Mouse (Mus musculus) hindbrain, embryonic 16.5 days (tissue): ENCODE results near the gene Babam2. TPM values are rescaled to one million over a fixed set of nuclear protein-coding genes. Genes with fewer than 3 reads are reported as not detected.

Experiments used
- ATAC-seq: fragments of 200-750 bp; cut with Nextera tagmentation; 2 replicates; pipeline ENCODE4 v1.8.0; 2017; ENCODE audit warnings: moderate TSS enrichment, moderate library complexity
- H3K27ac ChIP-seq: fragments of 300-500 bp; sonication (generic); 2 replicates; pipeline ENCODE4 v1.5.1; 2014; ENCODE audit warnings: low read depth, mild to moderate bottlenecking, control low read depth, low read length, moderate library complexity
- H3K27me3 ChIP-seq: fragments of 300-500 bp; sonication (generic); replicated peaks from 2 replicates; pipeline ENCODE4 v1.6.1; 2014; ENCODE audit warnings: low read length; ENCODE audit not compliant: control insufficient read depth, insufficient read depth
- H3K36me3 ChIP-seq: fragments of 300-500 bp; sonication (generic); 2 replicates; pipeline ENCODE4 v1.6.1; 2014; ENCODE audit warnings: mild to moderate bottlenecking, low read length, moderate library complexity, mixed read lengths; ENCODE audit not compliant: control insufficient read depth, insufficient read depth
- H3K4me1 ChIP-seq: fragments of 300-500 bp; sonication (generic); 2 replicates; pipeline ENCODE4 v1.6.1; 2014; ENCODE audit warnings: low read depth, low read length; ENCODE audit not compliant: control insufficient read depth, insufficient read depth
- H3K4me2 ChIP-seq: fragments of 300-500 bp; sonication (generic); 2 replicates; pipeline ENCODE4 v1.6.1; 2014; ENCODE audit warnings: mild to moderate bottlenecking, low read length, control low read depth, moderate library complexity
- H3K4me3 ChIP-seq: fragments of 300-500 bp; sonication (generic); 2 replicates; pipeline ENCODE4 v1.5.1; 2014; ENCODE audit warnings: mild to moderate bottlenecking, low read length, control low read depth, moderate library complexity
- H3K9ac ChIP-seq: fragments of 300-500 bp; sonication (generic); 2 replicates; pipeline ENCODE4 v1.6.1; 2014; ENCODE audit warnings: low read depth, mild to moderate bottlenecking, control low read depth, low read length, moderate library complexity
- H3K9me3 ChIP-seq: fragments of 300-500 bp; sonication (generic); 2 replicates; pipeline ENCODE4 v1.6.1; 2014; ENCODE audit warnings: mild to moderate bottlenecking, low read length, moderate library complexity; ENCODE audit not compliant: control insufficient read depth
- WGBS: fragments of 180-500 bp; shearing (Covaris S2); extraction: QIAGEN DNeasy Blood & Tissue Kit; methylation state at CpG from one replicate; pipeline ENCODE4 v1.1.7; 2014; 5-methylcytosine and 5-hydroxymethylcytosine counted together
- polyA plus RNA-seq: library from polyadenylated mRNA; unstranded; fragments of >200 nt; fragmentation: Nextera tagmentation; extraction: Ambion mirVana; gene quantifications from 2 replicates; pipeline ENCODE4 v1.2.1, GENCODE M21; 2015

The Babam2 gene
- polyA plus RNA-seq, 1 experiment from 2014 or later: 49.0 TPM

GRCm38 (mm10) chr5:31680183-31680582, 17.3 kb upstream of the Babam2 start:
- 85% methylated on average over 4 of the region's 4 CpGs for WGBS
- H3K9ac ChIP-seq: no peak overlapping the region
- no peak overlapping the region for H3K4me3 ChIP-seq
- no peaks in the 10 kb centered on the region for H3K4me1 ChIP-seq
- H3K4me2 ChIP-seq: no peak overlapping the region
- no peaks in the 10 kb centered on the region for H3K36me3 ChIP-seq
- no peaks in the 10 kb centered on the region for H3K27me3 ChIP-seq
- ATAC-seq: no peak
- no peak overlapping the region for H3K27ac ChIP-seq
- no peaks in the 10 kb centered on the region for H3K9me3 ChIP-seq

- Histone ChIP-seq H3K27me3 (no peaks in the 10 kb centered on the region), H3K36me3 (no peaks in the 10 kb centered on the region), H3K4me2 (no peak overlapping the region), H3K9me3 (no peaks in the 10 kb centered on the region), H3K9ac (no peak overlapping the region), H3K4me3 (no peak overlapping the region), H3K4me1 (no peaks in the 10 kb centered on the region), H3K27ac (no peak overlapping the region)
- no peak for ATAC-seq
- 94% methylated on average over 1 of the region's 1 CpGs for WGBS
Measured at GRCm38 (mm10) chr5:31682305-31682704, 15.2 kb upstream of the Babam2 start.

DNA sequence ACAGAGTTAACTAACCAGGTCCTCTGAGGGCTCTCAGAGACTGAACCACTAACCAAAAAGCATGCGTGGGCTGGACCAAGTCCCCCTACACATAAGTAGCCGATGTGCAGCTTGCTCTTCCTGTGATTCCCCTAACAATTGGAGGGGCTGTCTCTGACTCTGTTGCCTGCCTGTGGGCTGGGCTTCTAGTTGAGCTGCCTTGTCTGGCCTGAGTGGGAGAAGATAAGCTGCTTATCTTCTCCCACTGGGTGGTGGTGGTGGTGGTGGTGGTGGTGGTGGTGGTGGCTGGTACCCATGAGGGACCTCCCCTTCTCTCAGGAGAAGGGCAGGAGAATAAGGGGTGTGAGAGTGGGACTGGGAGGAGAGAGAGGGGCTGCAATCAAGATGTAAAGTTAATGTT, 11.4 kb upstream of the Babam2 start:
- Histone ChIP-seq H3K4me3 (no peak overlapping the region), H3K9ac (no peak overlapping the region), H3K27me3 (no peaks in the 10 kb centered on the region), H3K4me2 (no peak overlapping the region), H3K27ac (no peak overlapping the region), H3K36me3 (no peaks in the 10 kb centered on the region), H3K9me3 (no peaks in the 10 kb centered on the region), H3K4me1 (no peaks in the 10 kb centered on the region)
- ATAC-seq: no peak
- WGBS: 73% methylated on average over 2 of the region's 2 CpGs

- H3K9me3 ChIP-seq: no peaks in the 10 kb centered on the region
- no peak for ATAC-seq
- 92% methylated on average over 3 of the region's 3 CpGs for WGBS
- no peak overlapping the region for H3K4me3 ChIP-seq
- no peaks in the 10 kb centered on the region for H3K36me3 ChIP-seq
- H3K4me2 ChIP-seq: no peak overlapping the region
- H3K9ac ChIP-seq: no peak overlapping the region
- no peaks in the 10 kb centered on the region for H3K27me3 ChIP-seq
- H3K4me1 ChIP-seq: no peaks in the 10 kb centered on the region
- H3K27ac ChIP-seq: no peak overlapping the region
Measured at GRCm38 (mm10) chr5:31687972-31688371, 9.5 kb upstream of the Babam2 start.

DNA sequence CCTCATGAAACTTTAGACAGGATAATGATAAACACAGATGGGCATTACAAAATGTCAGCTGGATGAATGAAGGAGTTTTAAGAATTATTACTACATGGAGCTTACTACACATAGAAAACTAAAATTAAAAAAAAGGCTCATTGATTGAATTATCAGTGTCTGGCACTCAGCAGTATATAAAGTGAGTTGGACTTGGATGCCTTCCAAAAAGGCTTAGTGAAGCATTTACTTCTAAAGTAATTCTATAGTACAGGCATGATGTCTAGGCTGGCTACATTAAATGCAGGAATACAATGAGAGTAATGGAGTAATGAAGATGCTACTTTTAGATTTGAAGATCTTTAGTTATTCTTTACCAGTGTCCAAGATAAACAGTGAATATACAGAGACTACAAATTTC, 4.3 kb upstream of the Babam2 start:
- Histone ChIP-seq H3K4me2 (no peak overlapping the region), H3K4me3 (no peak overlapping the region), H3K4me1 (peaks cover 4% of the 10 kb centered on the region), H3K27ac (no peak overlapping the region), H3K36me3 (no peaks in the 10 kb centered on the region), H3K9ac (no peak overlapping the region), H3K9me3 (no peaks in the 10 kb centered on the region), H3K27me3 (no peaks in the 10 kb centered on the region)
- no peak for ATAC-seq

DNA sequence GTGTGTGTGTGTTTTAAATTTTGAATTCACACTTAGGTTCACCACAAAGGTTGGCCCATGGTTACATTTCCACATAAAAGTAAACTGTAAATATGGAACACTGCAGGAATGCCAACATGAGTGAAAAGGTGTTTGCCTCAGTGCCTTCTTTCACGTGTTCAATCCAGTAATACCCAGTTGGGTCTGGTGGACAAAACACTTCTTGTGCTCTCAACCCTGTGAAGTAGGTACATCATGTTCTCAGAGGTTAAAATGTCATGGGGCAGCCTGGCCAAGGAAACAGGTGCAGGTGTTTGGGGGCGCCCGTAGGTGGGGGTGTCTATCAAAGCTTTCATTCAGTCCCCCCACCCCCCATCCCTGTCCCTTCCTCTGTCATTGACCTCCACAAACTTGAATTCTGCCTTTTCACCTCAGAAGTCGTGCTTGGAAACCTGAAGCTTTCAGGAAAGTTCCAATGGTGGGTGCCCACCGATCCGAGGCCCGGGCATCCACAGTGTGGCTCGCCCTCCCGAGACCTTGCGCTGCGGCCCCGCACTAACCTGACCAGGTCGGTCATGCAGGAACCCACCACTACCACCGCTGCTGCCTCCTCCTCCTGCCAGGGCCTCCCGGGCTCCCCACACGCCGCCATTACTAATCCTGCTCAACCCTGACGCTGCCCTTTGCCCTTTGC, 377 bp upstream of the Babam2 start, which contains the start of gene Rbks:
TSS of gene Rbks (minus strand) at position 657 of the 673 bp plus-strand sequence.
- Histone ChIP-seq H3K27ac (peak within 1 kb of the TSS; percentile 93), H3K9ac (peak within 1 kb of the TSS; percentile 90), H3K9me3 (no peaks in the 10 kb centered on the region), H3K4me3 (peak within 1 kb of the TSS; percentile 86), H3K27me3 (no peaks in the 10 kb centered on the region), H3K4me2 (peak within 1 kb of the TSS; percentile 84), H3K4me1 (peaks cover 4% of the 10 kb centered on the region), H3K36me3 (no peaks in the 10 kb centered on the region)
- 9% methylated on average over 16 of the region's 18 CpGs for WGBS
- ATAC-seq: peak; percentile 58

- Histone ChIP-seq H3K27me3 (no peaks in the 10 kb centered on the region), H3K9me3 (no peaks in the 10 kb centered on the region), H3K4me3 (peak overlapping the region; percentile 86), H3K36me3 (no peaks in the 10 kb centered on the region), H3K9ac (peak overlapping the region; percentile 90), H3K4me1 (peaks cover 4% of the 10 kb centered on the region), H3K4me2 (peak overlapping the region; percentile 84), H3K27ac (peak overlapping the region; percentile 93)
- whole genome bisulfite sequencing: 4% methylated on average over 16 of the region's 16 CpGs
- ATAC-seq: peak; percentile 80
Measured at GRCm38 (mm10) chr5:31698297-31698726, 828 bp downstream of the Babam2 start.

GRCm38 (mm10) chr5:31698931-31699330, 1.4 kb downstream of the Babam2 start:
- H3K27ac ChIP-seq: no peak overlapping the region
- no peaks in the 10 kb centered on the region for H3K9me3 ChIP-seq
- H3K4me2 ChIP-seq: peak overlapping the region; percentile 84
- WGBS: 41% methylated on average over 4 of the region's 4 CpGs
- no peak overlapping the region for H3K4me3 ChIP-seq
- no peak for ATAC-seq
- peaks cover 4% of the 10 kb centered on the region for H3K4me1 ChIP-seq
- H3K36me3 ChIP-seq: no peaks in the 10 kb centered on the region
- H3K9ac ChIP-seq: no peak overlapping the region
- no peaks in the 10 kb centered on the region for H3K27me3 ChIP-seq

GRCm38 (mm10) chr5:31699397-31699796, 1.9 kb downstream of the Babam2 start:
- Histone ChIP-seq H3K4me3 (no peak overlapping the region), H3K4me2 (no peak overlapping the region), H3K27ac (no peak overlapping the region), H3K9ac (no peak overlapping the region), H3K36me3 (no peaks in the 10 kb centered on the region), H3K4me1 (peaks cover 4% of the 10 kb centered on the region), H3K27me3 (no peaks in the 10 kb centered on the region), H3K9me3 (no peaks in the 10 kb centered on the region)
- ATAC-seq: no peak
